Comparison of ENCODE assay signal across 8 mouse cellular contexts in the genomic region with DNA sequence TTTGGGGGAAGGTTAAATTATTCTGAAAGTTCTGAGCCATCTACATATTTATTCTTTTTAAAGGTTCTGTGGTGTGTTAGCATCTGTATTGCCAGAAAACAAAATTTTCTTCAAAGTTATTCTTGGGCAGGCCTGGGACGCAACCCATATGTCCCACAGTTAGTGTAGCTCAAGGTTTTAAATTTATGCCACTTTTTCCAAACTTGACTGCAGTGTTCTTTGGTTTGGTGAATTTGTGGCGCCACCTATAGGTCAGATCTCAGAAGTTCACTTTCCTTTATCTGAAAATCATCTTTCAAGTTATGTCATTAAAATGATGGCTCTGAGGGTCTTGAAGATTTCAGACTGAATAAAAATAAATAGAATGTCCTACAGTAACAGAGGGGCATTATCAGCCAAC.
DNase-seq lines count a peak whose midpoint lies in the region; ATAC-seq lines count a peak whose summit lies in the region.

No protein-coding gene starts in this region.

- DNase-seq in forebrain, embryonic 14.5 days (ENCODE audit: low spot score) = peak; percentile 83
- DNase-seq in forebrain, embryonic 11.5 days (ENCODE audit: low spot score) = no peak
- peak; percentile 80 for DNase-seq in midbrain, embryonic 14.5 days
- peak; percentile 75 to 82 for DNase-seq in cerebellum, postnatal 10 days
- peak; percentile 69 for DNase-seq in induced T-regulatory cell, adult 2 months (ENCODE audit: low read depth)
- DNase-seq in naive thymus-derived CD4-positive, alpha-beta T cell, adult 2 months (ENCODE audit: low read depth) = peak; percentile 74

- H3K4me3 ChIP-seq in forebrain, embryonic 14.5 days (ENCODE audit: low read depth, low read length) = no peak overlapping the region
- H3K4me3 ChIP-seq in forebrain, embryonic 11.5 days (ENCODE audit: low read depth, low read length) = no peak overlapping the region
- H3K4me3 ChIP-seq in midbrain, embryonic 14.5 days (replicated peaks; ENCODE audit: low read depth, low read length) = no peak overlapping the region
- no peak overlapping the region for H3K4me3 ChIP-seq in midbrain, embryonic 15.5 days

- no peak overlapping the region for H3K4me2 ChIP-seq in forebrain, embryonic 14.5 days (ENCODE audit: low read length)
- H3K4me2 ChIP-seq in forebrain, embryonic 11.5 days (ENCODE audit: low read depth, low read length, severe bottlenecking) = no peak overlapping the region
- no peak overlapping the region for H3K4me2 ChIP-seq in midbrain, embryonic 14.5 days (ENCODE audit: low read length)
- H3K4me2 ChIP-seq in midbrain, embryonic 15.5 days = no peak overlapping the region

- no peaks in the 10 kb centered on the region for H3K9me3 ChIP-seq in forebrain, embryonic 14.5 days (replicated peaks; ENCODE audit: control insufficient read depth, low read length)
- H3K9me3 ChIP-seq in forebrain, embryonic 11.5 days (ENCODE audit: control insufficient read depth, low read length) = no peaks in the 10 kb centered on the region
- no peaks in the 10 kb centered on the region for H3K9me3 ChIP-seq in midbrain, embryonic 14.5 days (ENCODE audit: control insufficient read depth, low read length)
- H3K9me3 ChIP-seq in midbrain, embryonic 15.5 days = no peaks in the 10 kb centered on the region

- 0 out of 2 replicates have a peak, but pooled peaks cover 3% of the 10 kb centered on the region for H3K4me1 ChIP-seq in forebrain, embryonic 14.5 days (ENCODE audit: control insufficient read depth, insufficient read depth, low read length)
- H3K4me1 ChIP-seq in forebrain, embryonic 11.5 days (replicated peaks; ENCODE audit: control insufficient read depth, insufficient read depth, low read length) = no peaks in the 10 kb centered on the region
- H3K4me1 ChIP-seq in midbrain, embryonic 14.5 days (ENCODE audit: control insufficient read depth, insufficient read depth, low read length) = no peaks in the 10 kb centered on the region
- peaks cover 13% of the 10 kb centered on the region for H3K4me1 ChIP-seq in midbrain, embryonic 15.5 days

- H3K9ac ChIP-seq in forebrain, embryonic 14.5 days (ENCODE audit: low read length) = no peak overlapping the region
- no peak overlapping the region for H3K9ac ChIP-seq in forebrain, embryonic 11.5 days (ENCODE audit: low read length)
- no peak overlapping the region for H3K9ac ChIP-seq in midbrain, embryonic 14.5 days (replicated peaks; ENCODE audit: low read length)
- H3K9ac ChIP-seq in midbrain, embryonic 15.5 days = no peak overlapping the region

- no peaks in the 10 kb centered on the region for H3K27me3 ChIP-seq in forebrain, embryonic 14.5 days (replicated peaks; ENCODE audit: control insufficient read depth, insufficient read depth, low read length)
- no peaks in the 10 kb centered on the region for H3K27me3 ChIP-seq in forebrain, embryonic 11.5 days (ENCODE audit: control insufficient read depth, insufficient read depth, low read length)
- H3K27me3 ChIP-seq in midbrain, embryonic 14.5 days (ENCODE audit: control insufficient read depth, insufficient read depth, low read length) = no peaks in the 10 kb centered on the region
- no peaks in the 10 kb centered on the region for H3K27me3 ChIP-seq in midbrain, embryonic 15.5 days (replicated peaks)

- H3K27ac ChIP-seq in forebrain, embryonic 14.5 days (ENCODE audit: low read depth, low read length) = no peak overlapping the region
- no peak overlapping the region for H3K27ac ChIP-seq in forebrain, embryonic 11.5 days (ENCODE audit: low read depth, low read length)
- H3K27ac ChIP-seq in midbrain, embryonic 14.5 days (replicated peaks; ENCODE audit: low read depth, low read length) = no peak overlapping the region
- H3K27ac ChIP-seq in midbrain, embryonic 15.5 days = no peak overlapping the region

- WGBS in forebrain, embryonic 14.5 days = 9% methylated on average over 2 of the region's 2 CpGs
- 21% methylated on average over 2 of the region's 2 CpGs for WGBS in forebrain, embryonic 11.5 days
- 17% methylated on average over 2 of the region's 2 CpGs for WGBS in midbrain, embryonic 14.5 days
- 13% methylated on average over 2 of the region's 2 CpGs for WGBS in midbrain, embryonic 15.5 days

- no peaks in the 10 kb centered on the region for H3K36me3 ChIP-seq in forebrain, embryonic 14.5 days (ENCODE audit: control insufficient read depth, insufficient read depth, low read length)
- H3K36me3 ChIP-seq in forebrain, embryonic 11.5 days (ENCODE audit: control insufficient read depth, insufficient read depth, low read length) = no peaks in the 10 kb centered on the region
- no peaks in the 10 kb centered on the region for H3K36me3 ChIP-seq in midbrain, embryonic 14.5 days (ENCODE audit: control insufficient read depth, insufficient read depth, low read length)
- no peaks in the 10 kb centered on the region for H3K36me3 ChIP-seq in midbrain, embryonic 15.5 days (replicated peaks)

- no peak for ATAC-seq in forebrain, embryonic 14.5 days
- no peak for ATAC-seq in forebrain, embryonic 11.5 days (replicated peaks; ENCODE audit: low FRiP score)
- no peak for ATAC-seq in midbrain, embryonic 14.5 days (ENCODE audit: low FRiP score, low TSS enrichment)
- no peak for ATAC-seq in midbrain, embryonic 15.5 days (replicated peaks)
- ATAC-seq in monocyte, adult 5-6 weeks (replicated peaks; ENCODE audit: insufficient number of reproducible peaks, low FRiP score, low TSS enrichment, poor library complexity, severe bottlenecking) = no peak
